Mouse (Mus musculus) 3T3-L1 (cell line): ENCODE results near the gene Trmt10a.

Source experiments
- DNase-seq: peaks from one replicate; pipeline ENCODE4 v3.0.0-alpha.2; 2015; ENCODE audit warnings: low read depth, low spot score

Gene Trmt10a

DNA sequence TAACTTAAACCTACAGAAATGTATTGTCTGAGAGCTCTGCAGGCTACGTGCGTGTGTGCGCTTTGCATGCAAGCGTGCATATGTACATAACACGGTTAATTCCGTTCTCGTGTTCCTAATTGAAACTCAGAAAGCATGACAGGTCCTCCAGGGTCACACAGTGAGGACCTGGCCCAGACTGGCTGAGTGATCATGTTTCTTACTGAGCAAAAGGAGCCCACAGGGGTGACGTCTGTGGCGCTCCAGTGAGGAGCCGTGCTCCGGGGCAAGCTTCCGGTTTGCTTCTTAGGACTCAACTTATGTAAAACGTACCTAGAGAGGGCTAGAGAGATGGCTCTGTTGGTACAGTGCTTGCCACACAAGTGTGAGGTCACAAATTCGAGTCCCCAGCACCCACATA lies 53.8 kb downstream of the Trmt10a start:
- no peak for DNase-seq

DNA sequence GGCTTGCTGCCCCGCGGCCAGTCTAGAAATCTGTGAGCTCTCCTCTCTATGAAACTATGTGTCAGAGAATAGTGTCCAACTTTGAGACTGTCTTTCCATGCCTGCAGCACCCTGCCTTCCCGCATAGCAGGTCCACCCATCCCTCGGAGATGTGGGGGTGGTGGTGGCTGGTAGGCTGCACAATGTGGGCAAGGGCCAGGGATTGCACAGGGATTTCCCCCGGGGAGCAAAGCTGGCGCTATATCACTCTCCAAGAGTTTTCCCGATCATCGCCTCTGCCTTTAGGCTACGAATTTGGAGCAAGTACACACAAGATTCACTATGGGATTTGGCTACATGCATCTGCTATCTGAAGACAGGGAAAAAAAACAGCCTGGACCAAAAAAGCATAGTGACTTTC lies 54.3 kb downstream of the Trmt10a start:
- DNase-seq: peak; percentile 11

DNA sequence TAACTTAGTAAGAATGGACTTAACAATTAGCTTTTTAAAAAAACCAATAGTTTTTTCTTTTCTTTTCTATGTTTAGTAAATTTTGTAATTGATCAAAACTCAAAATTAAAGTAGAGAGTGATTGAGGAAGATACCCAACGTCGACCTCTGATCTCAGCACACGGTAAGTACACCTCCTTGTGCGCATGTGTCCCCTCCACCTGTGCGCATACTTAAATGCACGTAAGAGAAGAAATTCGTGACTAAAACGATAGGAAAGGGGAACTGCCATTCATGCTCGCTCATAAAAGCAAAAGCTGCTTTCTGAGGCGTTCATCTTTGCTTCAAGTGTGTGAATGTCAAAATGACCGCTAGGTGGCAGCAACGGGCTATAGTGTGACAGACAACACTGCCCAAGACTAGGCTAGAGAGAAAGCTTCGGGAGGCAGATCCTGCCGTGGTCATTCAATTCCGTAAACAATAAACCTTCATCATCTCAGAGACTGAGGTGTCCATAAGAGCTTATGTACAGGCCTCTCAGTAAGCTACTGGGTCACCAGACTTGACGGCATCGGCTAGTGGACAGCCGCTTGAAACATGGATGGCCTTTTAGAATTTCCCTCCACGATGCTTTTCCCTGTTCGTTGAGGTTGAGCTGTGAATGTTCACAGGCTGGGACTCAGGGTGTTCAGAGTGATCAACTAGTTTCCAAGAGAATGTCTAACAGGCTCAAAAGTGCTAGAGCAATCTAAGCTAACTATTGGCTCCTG lies 54.9 kb downstream of the Trmt10a start:
- DNase-seq: peak; percentile 96

DNA sequence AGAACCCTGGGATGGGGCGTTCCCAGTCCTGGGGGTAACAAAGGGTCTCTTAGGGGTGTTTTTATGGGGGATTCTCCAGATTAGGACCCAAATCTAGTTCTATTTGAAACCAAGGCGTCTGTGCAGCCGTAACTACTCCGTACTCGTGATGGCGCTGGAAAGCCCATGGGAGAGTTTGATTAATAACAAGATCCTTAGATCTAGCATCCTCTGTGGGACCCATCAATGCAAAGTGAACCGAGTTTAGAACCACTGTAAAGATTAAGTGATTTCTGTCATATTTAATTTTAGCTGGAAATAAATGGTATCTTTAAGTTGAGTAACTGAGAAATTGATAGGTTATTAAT lies 55.4 kb downstream of the Trmt10a start:
- DNase-seq: no peak

DNA sequence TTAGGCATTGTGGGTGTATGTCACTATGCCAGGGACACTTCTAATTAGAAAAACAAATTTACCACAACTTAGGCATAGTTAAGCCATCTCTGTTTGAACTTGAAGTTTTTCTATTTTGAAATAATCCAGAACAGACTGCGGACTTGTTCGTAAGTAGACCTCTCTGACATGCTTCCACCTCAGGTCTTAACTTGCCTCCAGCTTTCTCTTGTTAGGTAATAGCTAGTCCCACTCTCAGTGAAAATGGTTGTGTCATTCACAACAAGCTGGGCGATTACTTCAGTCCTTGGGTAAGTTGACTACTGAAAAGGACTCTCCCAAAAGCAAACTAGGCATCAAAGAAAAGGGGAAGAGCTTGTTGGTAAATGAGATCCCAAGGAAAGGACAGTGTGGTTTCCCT lies 65.6 kb downstream of the Trmt10a start:
- no peak for DNase-seq
